Mouse (Mus musculus) liver, adult 2 months (tissue): Measurements from ENCODE around the gene Tmem107.

Experiments used
- CTCF ChIP-seq: fragments of 200-500 bp; IDR thresholded peaks from 2 replicates; pipeline ENCODE4 v1.5.1; 2011; ENCODE audit warnings: low read depth, low read length, control low read depth
- POLR2A ChIP-seq: fragments of 200-500 bp; IDR thresholded peaks from 2 replicates; pipeline ENCODE4 v1.6.1; 2011; ENCODE audit warnings: low read length, control low read depth; ENCODE audit not compliant: insufficient read depth; ENCODE audit errors: extremely low read depth

- TF ChIP-seq CTCF = no peak
- TF ChIP-seq POLR2A = no peak
These were observed 33.9 kb upstream of the Tmem107 start for GRCm38 (mm10) chr11:69036486-69037230.
